Mouse (Mus musculus) gastrocnemius, adult 2 months (tissue): Measurements from ENCODE around the gene Epha10. TPM values are rescaled to one million over a fixed set of nuclear protein-coding genes. Genes with fewer than 3 reads are reported as not detected.

ENCODE experiments used
- DNase-seq: peaks from one replicate; pipeline ENCODE4 v3.0.0; 2022
- H3K27ac ChIP-seq: fragments of 200-600 bp; 2 replicates; pipeline ENCODE4 v1.8.1; 2022; ENCODE audit warnings: mild to moderate bottlenecking
- H3K4me3 ChIP-seq: fragments of 200-600 bp; 2 replicates; pipeline ENCODE4 v1.8.1; 2022; ENCODE audit warnings: mild to moderate bottlenecking, moderate library complexity
- CTCF ChIP-seq: fragments of 200-600 bp; IDR thresholded peaks from 2 replicates; pipeline ENCODE4 v1.8.1; 2022; ENCODE audit warnings: antibody characterized with exemption, mild to moderate bottlenecking, moderate library complexity
- intact Hi-C: fragments of 180-260 bp; cut with DNase I; formaldehyde crosslinking; loops from one replicate; pipeline ENCODE4 v1.15.1; 2025
- total RNA-seq, 2 experiments: library from RNA; stranded (reverse); gene quantifications; 2 replicates each; pipeline ENCODE4 v1.2.3; 2021

Gene Epha10
- total RNA-seq, 2 experiments from 2014 or later, result not detected

DNA sequence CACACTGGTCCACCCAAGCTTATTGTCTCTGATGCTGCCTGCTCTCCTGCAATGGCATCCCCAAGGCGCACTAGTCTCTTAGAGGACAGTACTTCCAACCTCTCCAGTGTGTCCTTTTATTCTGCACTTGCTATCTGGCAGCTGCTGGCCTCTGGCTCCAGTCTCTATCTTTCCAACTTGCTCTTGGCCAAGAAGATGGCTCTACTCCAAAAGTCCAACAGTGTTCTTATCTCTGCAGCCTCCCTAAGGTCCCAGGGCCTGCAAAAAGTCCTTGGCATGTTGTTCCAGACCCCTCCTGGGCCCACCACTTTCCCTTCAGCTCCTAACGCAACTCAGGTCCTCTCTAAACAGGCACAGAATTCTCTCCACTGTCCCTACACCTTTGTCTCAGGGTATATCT lies 76.6 kb downstream of the Epha10 start:
- no peak for DNase-seq
- TF ChIP-seq CTCF, result no peak
- no peak overlapping the region for H3K27ac ChIP-seq
- H3K4me3 ChIP-seq, result no peak overlapping the region
- intact Hi-C loops, result no loop called here

DNA sequence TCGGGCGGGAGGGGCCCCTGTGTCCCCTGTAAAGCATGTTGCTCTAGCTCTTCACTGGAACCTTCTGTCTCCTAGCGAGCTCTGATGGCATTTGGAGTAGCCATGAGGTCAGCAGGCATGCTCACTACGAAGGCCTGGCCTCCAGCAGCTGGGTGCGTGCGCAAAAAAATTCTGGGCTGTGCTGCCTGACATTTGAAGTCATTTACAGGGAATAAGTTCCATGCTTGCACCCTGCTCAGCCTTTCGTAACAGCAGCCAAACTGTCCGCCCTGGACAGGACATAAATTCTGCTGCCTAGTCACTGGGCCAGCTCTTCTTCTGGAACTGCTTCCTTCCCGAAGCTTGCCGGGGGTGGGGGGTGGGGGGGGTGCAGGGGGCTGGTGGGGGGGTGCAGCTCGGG lies 78.4 kb downstream of the Epha10 start:
- Histone ChIP-seq H3K4me3 (no peak overlapping the region), H3K27ac (peak overlapping the region; percentile 8; the same call in 1 of the 2 replicates)
- TF ChIP-seq CTCF, result no peak
- intact Hi-C loops, result no loop called here
- peak; percentile 33 for DNase-seq

GRCm38 (mm10) chr4:124960940-124961339 lies 80.2 kb downstream of the Epha10 start:
- no peak for TF ChIP-seq CTCF
- Histone ChIP-seq H3K27ac (no peak overlapping the region), H3K4me3 (no peak overlapping the region)
- intact Hi-C loops, result no loop called here
- DNase-seq, result no peak

- no peak overlapping the region for H3K4me3 ChIP-seq
- H3K27ac ChIP-seq, result no peak overlapping the region
- DNase-seq, result no peak
- intact Hi-C loops, result no loop called here
- TF ChIP-seq CTCF, result no peak
These were observed 81.9 kb downstream of the Epha10 start for GRCm38 (mm10) chr4:124962576-124962975.

DNA sequence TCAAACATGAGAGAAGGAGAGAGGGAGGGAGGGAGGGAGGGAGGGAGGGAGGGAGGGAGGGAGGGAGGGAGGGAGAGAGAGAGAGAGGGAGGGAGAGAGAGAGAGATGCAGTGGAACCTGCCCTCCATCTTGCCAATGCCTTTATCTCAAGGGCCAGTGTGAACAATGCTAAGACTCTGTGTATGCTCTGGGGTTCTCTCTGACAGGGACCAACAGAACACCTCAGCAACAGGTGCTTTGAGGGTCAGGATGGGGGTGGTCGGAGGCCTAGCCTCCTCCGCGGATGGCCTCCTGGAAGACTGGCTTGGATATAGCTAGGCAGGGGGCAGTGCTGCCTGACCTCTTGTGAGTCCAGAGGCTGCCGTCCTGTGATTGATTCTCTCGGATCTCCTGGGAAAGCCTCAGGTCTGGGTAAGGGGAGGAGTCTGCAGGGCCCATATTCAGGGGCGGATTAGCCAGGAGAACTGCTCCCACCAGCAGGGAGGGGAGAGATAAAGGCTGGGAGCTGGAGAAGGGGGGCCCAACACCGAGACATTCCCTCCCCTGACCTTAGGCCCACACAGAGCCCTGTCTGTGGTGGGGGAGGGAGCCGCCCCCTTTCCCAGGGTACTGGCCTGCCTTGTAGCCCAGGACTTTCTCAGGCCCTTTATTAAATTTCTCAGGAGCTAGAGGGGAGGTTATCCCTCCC lies 84.4 kb downstream of the Epha10 start:
- intact Hi-C loops, result no loop called here
- no peak for TF ChIP-seq CTCF
- Histone ChIP-seq H3K27ac (no peak overlapping the region), H3K4me3 (no peak overlapping the region)
- no peak for DNase-seq

Other genes starting within 250 kb of the Epha10 start
- under 1 TPM; 0.14 to 0.26 TPM for gene Pou3f1, start 224.1 kb upstream of the Epha10 start, total RNA-seq
- 10 to 100 TPM; 17.5 to 21.5 TPM for gene Utp11, start 187.3 kb upstream of the Epha10 start, total RNA-seq
- 100 to 1,000 TPM; 151 to 515 TPM for gene Fhl3, start 180.2 kb upstream of the Epha10 start, total RNA-seq
- gene Sf3a3, start 166.1 kb upstream of the Epha10 start, total RNA-seq, result 10 to 100 TPM; 11.1 to 14.3 TPM
- 10 to 100 TPM in 1 of 2 experiments, 1 to 10 TPM in 1; 8.9 to 10.6 TPM for gene Inpp5b, start 139.0 kb upstream of the Epha10 start, total RNA-seq
- gene Mtf1, start 78.8 kb upstream of the Epha10 start, total RNA-seq, result 10 to 100 TPM; 11.9 to 15.7 TPM
- 10 to 100 TPM in 1 of 2 experiments, 1 to 10 TPM in 1; 9.4 to 11.4 TPM for gene Yrdc, start 30.2 kb upstream of the Epha10 start, total RNA-seq
- gene 1110065P20Rik, start 29.7 kb upstream of the Epha10 start, total RNA-seq, result 10 to 100 TPM; 18.4 to 23.0 TPM
- gene Maneal, start 18.7 kb upstream of the Epha10 start, total RNA-seq, result under 1 TPM; 0.31 to 0.46 TPM
- gene 9930104L06Rik, start 56.1 kb downstream of the Epha10 start, total RNA-seq, result 1 to 10 TPM; 8.6 to 9.4 TPM
- under 1 TPM; 0.28 to 0.38 TPM for gene Cdca8, start 58.4 kb downstream of the Epha10 start, total RNA-seq
- under 1 TPM; 0.26 to 0.59 TPM for gene Rspo1, start 105.5 kb downstream of the Epha10 start, total RNA-seq
- 10 to 100 TPM; 29.3 to 31.9 TPM for gene Gnl2, start 135.7 kb downstream of the Epha10 start, total RNA-seq
- gene Dnali1, start 184.8 kb downstream of the Epha10 start, total RNA-seq, result not detected
- 1 to 10 TPM; 4.5 to 6.1 TPM for gene Snip1, start 185.8 kb downstream of the Epha10 start, total RNA-seq
- 10 to 100 TPM; 12.0 to 13.5 TPM for gene Meaf6, start 204.2 kb downstream of the Epha10 start, total RNA-seq
- gene Zc3h12a, start 246.9 kb downstream of the Epha10 start, total RNA-seq, result 1 to 10 TPM; 2.6 TPM